Mouse (Mus musculus): ENCODE measurements around the gene Reep6. TPM values are rescaled to one million over a fixed set of nuclear protein-coding genes. Genes with fewer than 3 reads are reported as not detected.

Gene Reep6
- polyA plus RNA-seq (2014; fragmentation: Illumina TruSeq; extraction: RNeasy Lipid Tissue Mini Kit (QIAGEN cat#74804); ENCODE audit: low read depth, low replicate concordance): 35.5 TPM

DNA sequence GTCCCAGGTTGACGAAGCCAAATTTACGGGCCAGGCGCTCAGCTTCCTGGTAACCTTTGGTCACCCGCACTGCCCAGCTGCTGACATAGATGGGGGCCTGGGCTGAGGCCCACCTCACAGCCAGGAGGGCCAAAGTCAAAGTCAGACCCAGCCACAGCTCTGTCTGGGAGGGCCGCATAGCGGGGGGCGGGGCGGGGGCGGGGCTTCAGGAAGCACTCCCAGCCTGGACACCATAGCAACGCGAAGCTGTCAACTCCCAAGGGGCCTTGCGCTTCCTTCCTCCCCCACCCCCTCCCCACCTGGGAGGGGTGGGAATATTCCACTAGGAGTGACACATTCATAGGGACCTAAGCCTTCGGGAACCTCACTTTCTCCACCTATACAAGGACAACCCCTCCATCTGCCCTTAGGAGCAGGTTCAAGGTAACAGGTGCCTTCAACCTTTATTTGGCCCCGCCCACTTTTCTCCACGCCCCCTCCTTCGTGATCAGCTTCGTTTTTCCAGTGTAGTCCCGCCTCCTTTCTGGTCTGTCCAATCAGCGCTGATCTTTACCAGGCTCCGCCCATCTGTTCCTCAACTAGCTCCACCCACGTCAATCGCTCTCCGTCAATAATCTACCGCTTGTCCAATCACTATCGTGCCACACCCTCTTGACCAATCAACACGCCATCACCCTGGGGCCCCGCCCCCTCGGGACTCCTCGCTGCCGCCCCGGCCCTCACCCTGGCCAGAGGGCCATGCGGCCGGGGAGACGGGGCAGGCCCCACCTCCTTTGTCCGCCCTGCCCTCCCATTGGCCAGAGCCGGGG is at the start of gene Reep6, which contains the start of gene Pcsk4:
Gene Reep6, plus strand, starts transcription at position 681 of the 809 bp plus-strand sequence.
Gene Pcsk4, minus strand, starts transcription at position 226 of the 809 bp plus-strand sequence.

DNA sequence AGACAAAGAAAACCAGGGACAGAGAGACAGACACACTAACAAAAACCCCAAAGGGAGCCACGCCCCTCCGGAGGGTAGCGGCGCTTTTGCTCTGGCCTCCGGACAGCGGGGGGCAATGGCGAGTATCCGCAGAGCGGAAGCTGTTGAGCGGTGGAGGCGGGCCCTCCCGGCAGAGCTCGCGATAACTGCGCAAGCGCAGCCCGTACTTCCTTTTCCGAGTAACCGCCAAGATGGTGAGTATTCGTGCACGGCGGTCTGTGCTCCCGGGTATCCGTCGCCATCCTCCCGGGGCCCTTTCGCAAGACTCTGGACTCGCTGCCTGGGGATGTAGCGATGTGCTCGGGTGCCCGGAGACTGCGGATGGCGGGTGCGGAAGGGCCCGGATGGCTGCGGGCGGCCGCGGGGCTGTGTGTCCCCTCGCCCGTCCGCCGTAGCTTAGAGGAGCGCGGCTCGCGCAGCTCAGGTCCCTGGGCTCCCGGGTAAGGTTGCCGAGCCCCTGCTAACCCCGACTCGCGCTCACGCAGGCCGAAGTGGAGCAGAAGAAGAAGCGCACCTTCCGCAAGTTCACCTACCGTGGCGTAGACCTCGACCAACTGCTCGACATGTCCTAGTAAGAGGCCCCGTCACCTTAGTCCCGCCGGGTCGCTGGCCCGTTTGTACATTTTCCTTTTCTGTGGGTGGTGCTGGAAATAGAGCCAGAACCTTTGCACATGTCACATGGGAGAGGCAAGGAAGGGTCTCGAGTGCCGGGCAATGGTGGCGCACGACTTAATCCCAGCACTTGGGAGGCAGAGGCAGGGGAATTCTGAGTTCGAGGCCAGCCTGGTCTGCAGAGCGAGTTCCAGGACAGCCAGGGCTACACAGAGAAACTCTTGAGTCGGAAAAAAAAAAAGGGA is 37.3 kb upstream of the Reep6 start, which contains the start of gene Rps15:
Gene Rps15, plus strand, starts transcription at position 203 of the 896 bp plus-strand sequence.

DNA sequence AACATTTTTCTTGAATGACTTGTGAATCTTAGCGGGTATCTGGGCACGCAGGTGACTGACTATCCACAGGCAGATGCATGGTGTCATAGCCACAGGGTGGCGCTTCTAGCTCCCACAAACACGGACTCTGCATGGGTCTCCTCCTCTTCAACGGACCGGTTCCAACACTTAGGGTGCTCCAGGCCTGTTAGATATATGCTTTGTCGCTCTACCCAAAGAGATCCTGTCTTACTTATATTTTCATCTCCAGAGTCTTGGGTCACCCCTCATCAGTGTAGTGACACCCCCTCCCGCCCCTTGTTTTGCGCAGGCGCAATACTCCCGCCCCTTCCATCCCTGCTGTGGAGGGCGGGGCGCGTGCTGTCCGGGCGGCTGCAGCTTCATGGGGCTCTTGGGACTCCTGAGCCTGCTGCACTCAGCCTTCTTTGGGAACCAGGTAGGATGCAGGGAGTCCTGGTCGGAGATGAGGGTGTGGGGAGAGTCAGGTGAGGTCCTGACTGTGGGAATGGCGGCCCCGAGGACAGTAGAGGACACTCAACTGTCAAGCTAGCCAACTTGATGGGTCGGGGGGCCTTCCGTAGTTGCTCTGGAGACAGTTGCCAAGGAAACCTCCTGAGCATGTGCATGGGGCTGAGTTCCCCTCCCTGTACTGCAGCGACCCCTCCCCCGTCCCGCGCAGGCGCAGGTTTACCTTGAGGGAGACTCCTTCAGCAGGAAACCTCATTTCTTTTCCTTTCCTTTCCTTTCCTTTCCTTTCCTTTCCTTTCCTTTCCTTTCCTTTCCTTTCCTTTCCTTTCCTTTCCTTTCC is 33.9 kb upstream of the Reep6 start, which contains the start of gene Apc2:
Gene Apc2, plus strand, starts transcription at position 360 of the 808 bp plus-strand sequence.

DNA sequence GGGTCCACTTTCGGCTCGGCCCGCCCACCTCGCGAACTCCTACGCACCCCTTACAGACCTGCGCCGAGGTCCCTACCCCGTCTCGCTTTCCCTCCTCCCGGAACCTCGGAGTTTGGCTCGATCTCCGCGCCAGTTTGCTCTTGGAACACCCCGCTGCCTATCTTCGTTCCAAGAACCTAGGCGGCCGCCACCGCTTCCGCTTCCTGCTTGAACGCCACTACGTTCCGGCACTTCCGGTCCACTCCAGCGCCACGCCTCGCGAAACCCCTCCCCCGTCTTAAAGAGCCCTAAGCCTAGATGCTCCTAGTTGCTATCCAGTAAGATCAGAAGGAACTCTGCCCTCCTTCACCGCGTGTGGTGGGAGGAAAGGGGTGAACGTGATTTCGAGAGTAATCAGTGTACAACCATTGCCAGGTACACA is 9.4 kb upstream of the Reep6 start, which contains the start of gene 2310011J03Rik:
Gene 2310011J03Rik, minus strand, starts transcription at position 198 of the 421 bp plus-strand sequence.

DNA sequence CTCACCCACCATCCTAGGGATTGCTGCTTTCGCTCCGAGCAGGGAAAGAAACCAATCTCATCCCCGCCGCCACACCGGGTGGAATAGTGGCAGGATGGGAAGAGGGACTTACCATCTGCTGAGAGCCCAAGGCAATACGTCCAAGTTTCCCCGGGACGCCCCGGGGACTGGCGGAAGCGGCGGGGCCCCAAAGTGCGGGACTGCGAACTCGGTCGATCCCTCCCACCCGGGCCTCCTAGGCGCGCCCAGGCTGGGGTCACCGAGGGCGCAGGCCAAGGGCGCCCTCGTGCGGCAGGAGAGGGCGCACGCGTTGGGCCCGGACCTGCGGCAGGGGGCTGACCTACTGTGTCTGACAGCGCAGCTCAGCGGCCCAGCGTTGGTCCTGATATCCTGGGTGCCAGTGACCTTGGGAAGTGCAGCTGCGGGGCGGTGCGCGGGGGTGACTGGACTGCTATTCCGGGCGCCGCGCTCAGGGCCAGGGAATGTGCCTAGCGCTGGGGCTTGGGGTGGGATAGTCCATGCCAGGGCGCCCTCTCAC is 18.6 kb downstream of the Reep6 start, which contains the start of gene Adamtsl5:
Gene Adamtsl5, minus strand, starts transcription at position 169 of the 538 bp plus-strand sequence.

DNA sequence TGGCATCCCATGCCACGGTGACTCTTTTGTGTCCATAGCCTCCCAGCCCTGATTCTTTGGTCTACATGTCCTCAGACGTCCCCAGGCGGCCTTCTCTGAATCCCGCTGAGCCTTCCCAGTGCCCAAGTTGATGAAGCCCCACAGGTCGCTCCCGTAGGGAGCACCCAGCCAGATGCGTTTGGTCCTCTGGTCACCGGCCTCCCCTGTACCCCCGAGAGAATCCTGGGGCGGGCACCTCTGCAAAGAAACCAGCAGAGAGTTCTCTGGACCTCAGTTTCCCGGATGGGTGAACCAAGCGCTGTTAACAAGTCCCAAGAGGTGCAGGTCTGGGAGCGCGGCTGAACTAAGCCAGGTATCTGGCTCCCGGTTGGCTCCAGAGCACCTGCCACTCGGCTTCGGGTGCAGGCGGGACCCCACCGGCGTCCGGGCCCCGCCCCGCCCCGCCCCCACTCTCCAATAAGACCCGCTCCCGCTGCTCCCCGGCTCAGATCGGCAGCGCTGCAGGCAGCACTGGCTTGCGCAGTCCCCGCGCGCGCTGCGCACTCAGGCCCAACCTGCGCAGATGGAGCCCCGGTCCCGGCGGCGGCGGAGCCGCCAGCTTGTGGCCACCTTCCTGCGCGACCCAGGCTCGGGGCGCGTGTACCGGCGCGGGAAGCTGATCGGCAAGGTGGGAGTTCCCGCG is 26.4 kb downstream of the Reep6 start, which contains the start of gene Plk5:
Gene Plk5, plus strand, starts transcription at position 459 of the 682 bp plus-strand sequence.

Other genes starting within 250 kb of the Reep6 start
- gene Sbno2, start 224.4 kb upstream of the Reep6 start, polyA plus RNA-seq (2014; fragmentation: Illumina TruSeq; extraction: RNeasy Lipid Tissue Mini Kit (QIAGEN cat#74804); ENCODE audit: low read depth, low replicate concordance): 0.52 TPM
- gene Stk11, start 214.2 kb upstream of the Reep6 start, polyA plus RNA-seq (2014; fragmentation: Illumina TruSeq; extraction: RNeasy Lipid Tissue Mini Kit (QIAGEN cat#74804); ENCODE audit: low read depth, low replicate concordance): 7.2 TPM
- 0.21 TPM for gene Atp5d, start 191.3 kb upstream of the Reep6 start, polyA plus RNA-seq (2014; fragmentation: Illumina TruSeq; extraction: RNeasy Lipid Tissue Mini Kit (QIAGEN cat#74804); ENCODE audit: low read depth, low replicate concordance)
- gene Cbarp, start 189.1 kb upstream of the Reep6 start, polyA plus RNA-seq (2014; fragmentation: Illumina TruSeq; extraction: RNeasy Lipid Tissue Mini Kit (QIAGEN cat#74804); ENCODE audit: low read depth, low replicate concordance): not detected
- gene Midn, start 181.7 kb upstream of the Reep6 start, polyA plus RNA-seq (2014; fragmentation: Illumina TruSeq; extraction: RNeasy Lipid Tissue Mini Kit (QIAGEN cat#74804); ENCODE audit: low read depth, low replicate concordance): 3.2 TPM
- gene Cirbp, start 164.0 kb upstream of the Reep6 start, polyA plus RNA-seq (2014; fragmentation: Illumina TruSeq; extraction: RNeasy Lipid Tissue Mini Kit (QIAGEN cat#74804); ENCODE audit: low read depth, low replicate concordance): 37.8 TPM
- 1.1 TPM for gene 1600002K03Rik, start 157.0 kb upstream of the Reep6 start, polyA plus RNA-seq (2014; fragmentation: Illumina TruSeq; extraction: RNeasy Lipid Tissue Mini Kit (QIAGEN cat#74804); ENCODE audit: low read depth, low replicate concordance)
- 0.39 TPM for gene Efna2, start 150.5 kb upstream of the Reep6 start, polyA plus RNA-seq (2014; fragmentation: Illumina TruSeq; extraction: RNeasy Lipid Tissue Mini Kit (QIAGEN cat#74804); ENCODE audit: low read depth, low replicate concordance)
- 72.4 TPM for gene Mum1, start 103.5 kb upstream of the Reep6 start, polyA plus RNA-seq (2014; fragmentation: Illumina TruSeq; extraction: RNeasy Lipid Tissue Mini Kit (QIAGEN cat#74804); ENCODE audit: low read depth, low replicate concordance)
- 0.88 TPM for gene Ndufs7, start 80.8 kb upstream of the Reep6 start, polyA plus RNA-seq (2014; fragmentation: Illumina TruSeq; extraction: RNeasy Lipid Tissue Mini Kit (QIAGEN cat#74804); ENCODE audit: low read depth, low replicate concordance)
- 1.2 TPM for gene Gamt, start 68.9 kb upstream of the Reep6 start, polyA plus RNA-seq (2014; fragmentation: Illumina TruSeq; extraction: RNeasy Lipid Tissue Mini Kit (QIAGEN cat#74804); ENCODE audit: low read depth, low replicate concordance)
- gene Dazap1, start 68.5 kb upstream of the Reep6 start, polyA plus RNA-seq (2014; fragmentation: Illumina TruSeq; extraction: RNeasy Lipid Tissue Mini Kit (QIAGEN cat#74804); ENCODE audit: low read depth, low replicate concordance): 43.5 TPM
- 0.57 TPM for gene Rps15, start 37.5 kb upstream of the Reep6 start, polyA plus RNA-seq (2014; fragmentation: Illumina TruSeq; extraction: RNeasy Lipid Tissue Mini Kit (QIAGEN cat#74804); ENCODE audit: low read depth, low replicate concordance)
- not detected for gene Apc2, start 34.0 kb upstream of the Reep6 start, polyA plus RNA-seq (2014; fragmentation: Illumina TruSeq; extraction: RNeasy Lipid Tissue Mini Kit (QIAGEN cat#74804); ENCODE audit: low read depth, low replicate concordance)
- gene 2310011J03Rik, start 9.4 kb upstream of the Reep6 start, polyA plus RNA-seq (2014; fragmentation: Illumina TruSeq; extraction: RNeasy Lipid Tissue Mini Kit (QIAGEN cat#74804); ENCODE audit: low read depth, low replicate concordance): 0.62 TPM
- 3.3 TPM for gene Pcsk4, start 455 bp upstream of the Reep6 start, polyA plus RNA-seq (2014; fragmentation: Illumina TruSeq; extraction: RNeasy Lipid Tissue Mini Kit (QIAGEN cat#74804); ENCODE audit: low read depth, low replicate concordance)
- 0.31 TPM for gene Adamtsl5, start 18.5 kb downstream of the Reep6 start, polyA plus RNA-seq (2014; fragmentation: Illumina TruSeq; extraction: RNeasy Lipid Tissue Mini Kit (QIAGEN cat#74804); ENCODE audit: low read depth, low replicate concordance)
- gene Plk5, start 26.5 kb downstream of the Reep6 start, polyA plus RNA-seq (2014; fragmentation: Illumina TruSeq; extraction: RNeasy Lipid Tissue Mini Kit (QIAGEN cat#74804); ENCODE audit: low read depth, low replicate concordance): not detected
- gene Mex3d, start 57.7 kb downstream of the Reep6 start, polyA plus RNA-seq (2014; fragmentation: Illumina TruSeq; extraction: RNeasy Lipid Tissue Mini Kit (QIAGEN cat#74804); ENCODE audit: low read depth, low replicate concordance): 15.6 TPM
- gene Mbd3, start 69.6 kb downstream of the Reep6 start, polyA plus RNA-seq (2014; fragmentation: Illumina TruSeq; extraction: RNeasy Lipid Tissue Mini Kit (QIAGEN cat#74804); ENCODE audit: low read depth, low replicate concordance): 0.49 TPM
- gene Uqcr11, start 76.9 kb downstream of the Reep6 start, polyA plus RNA-seq (2014; fragmentation: Illumina TruSeq; extraction: RNeasy Lipid Tissue Mini Kit (QIAGEN cat#74804); ENCODE audit: low read depth, low replicate concordance): not detected
- gene Tcf3, start 103.7 kb downstream of the Reep6 start, polyA plus RNA-seq (2014; fragmentation: Illumina TruSeq; extraction: RNeasy Lipid Tissue Mini Kit (QIAGEN cat#74804); ENCODE audit: low read depth, low replicate concordance): 1.1 TPM
- gene Onecut3, start 164.9 kb downstream of the Reep6 start, polyA plus RNA-seq (2014; fragmentation: Illumina TruSeq; extraction: RNeasy Lipid Tissue Mini Kit (QIAGEN cat#74804); ENCODE audit: low read depth, low replicate concordance): not detected
- gene Atp8b3, start 209.2 kb downstream of the Reep6 start, polyA plus RNA-seq (2014; fragmentation: Illumina TruSeq; extraction: RNeasy Lipid Tissue Mini Kit (QIAGEN cat#74804); ENCODE audit: low read depth, low replicate concordance): 218 TPM
- 1.9 TPM for gene Rexo1, start 231.6 kb downstream of the Reep6 start, polyA plus RNA-seq (2014; fragmentation: Illumina TruSeq; extraction: RNeasy Lipid Tissue Mini Kit (QIAGEN cat#74804); ENCODE audit: low read depth, low replicate concordance)
- 1.7 TPM for gene Klf16, start 247.4 kb downstream of the Reep6 start, polyA plus RNA-seq (2014; fragmentation: Illumina TruSeq; extraction: RNeasy Lipid Tissue Mini Kit (QIAGEN cat#74804); ENCODE audit: low read depth, low replicate concordance)